In the genomic region with DNA sequence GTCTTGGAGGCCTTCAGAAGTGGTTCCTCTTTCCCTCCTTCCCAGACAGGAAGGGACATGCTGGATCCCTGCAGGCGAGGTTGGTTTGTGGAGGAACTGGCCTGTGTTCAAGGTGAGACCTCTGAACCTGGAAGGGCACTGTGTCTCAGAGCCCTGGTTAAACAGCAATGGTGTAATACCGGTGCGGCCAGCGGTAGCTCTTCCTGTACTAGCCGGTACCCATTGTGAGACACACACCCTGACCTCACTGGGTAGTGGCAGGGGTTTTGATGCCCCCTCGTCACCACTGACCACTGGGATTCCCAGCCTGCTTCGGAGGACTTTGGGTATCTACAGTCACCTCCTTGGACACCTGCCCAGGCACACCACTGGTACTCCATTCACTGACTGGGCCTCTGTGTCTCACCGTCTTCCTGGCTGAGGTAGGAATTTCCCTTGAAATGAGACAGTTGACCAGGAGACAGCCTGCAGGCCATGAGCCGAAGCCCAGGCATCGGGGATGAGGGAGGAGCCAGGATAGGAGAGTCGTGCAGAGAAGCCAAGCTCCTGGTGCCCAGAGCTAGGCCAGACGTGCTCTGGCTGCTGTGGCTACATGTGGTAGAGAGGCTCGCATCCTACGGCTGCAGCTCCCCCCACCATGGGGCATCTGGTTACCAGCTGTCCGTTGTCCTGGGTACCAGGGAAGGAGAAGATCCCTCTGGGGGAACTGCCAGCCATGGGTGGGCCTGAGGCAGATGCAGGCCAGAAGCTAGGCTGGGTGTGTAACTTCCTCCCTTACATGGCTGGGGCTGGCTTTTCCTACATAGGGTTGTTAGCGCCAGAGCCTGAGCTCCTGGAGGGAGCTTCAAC, we compare ENCODE assay signal across 14 mouse cellular contexts. TPM values are rescaled to one million over a fixed set of nuclear protein-coding genes. Genes with fewer than 3 reads are reported as not detected.
DNase-seq lines count a peak whose midpoint lies in the region; ATAC-seq lines count a peak whose summit lies in the region.
"Had no signal": no experiment of that assay in that cellular context is flagged by ENCODE, and none has a peak within 500 bp of the region (broad histone marks: within the 10 kb centered on the region; RNA-seq: fewer than 3 reads in every experiment).

No protein-coding gene starts in this region.

- ATAC-seq in hindbrain, embryonic 13.5 days (ENCODE audit: low FRiP score), result no peak
- ATAC-seq in hindbrain, embryonic 14.5 days (ENCODE audit: low FRiP score), result no peak
- peak; percentile 34; the same call in 1 of the 2 replicates for ATAC-seq in embryonic facial prominence, embryonic 15.5 days (ENCODE audit: insufficient number of reproducible peaks, low FRiP score, low TSS enrichment, low read depth)
- ATAC-seq: forebrain, embryonic 14.5 days; Patski had no signal

- H3K27ac ChIP-seq in hindbrain, embryonic 13.5 days, result no peak overlapping the region
- H3K27ac ChIP-seq in hindbrain, embryonic 14.5 days, result no peak overlapping the region
- peak overlapping the region; percentile 63 for H3K27ac ChIP-seq in embryonic facial prominence, embryonic 15.5 days (replicated peaks)

- H3K4me1 ChIP-seq in hindbrain, embryonic 13.5 days (replicated peaks), result peaks cover 55% of the 10 kb centered on the region
- H3K4me1 ChIP-seq in hindbrain, embryonic 14.5 days (replicated peaks; ENCODE audit: control insufficient read depth, insufficient read depth, low read length), result peaks cover 45% of the 10 kb centered on the region
- H3K4me1 ChIP-seq in embryonic facial prominence, embryonic 15.5 days, result peaks cover 91% of the 10 kb centered on the region

- H3K9ac ChIP-seq in hindbrain, embryonic 13.5 days, result peak overlapping the region; percentile 29; the same call in 1 of the 2 replicates
- no peak overlapping the region for H3K9ac ChIP-seq in hindbrain, embryonic 14.5 days
- H3K9ac ChIP-seq in embryonic facial prominence, embryonic 15.5 days, result no peak overlapping the region

- H3K27me3 ChIP-seq in hindbrain, embryonic 13.5 days, result peaks cover 20% of the 10 kb centered on the region; the same call in 1 of the 2 replicates
- no peaks in the 10 kb centered on the region for H3K27me3 ChIP-seq in hindbrain, embryonic 14.5 days (ENCODE audit: control insufficient read depth, insufficient read depth, low read length)
- no peaks in the 10 kb centered on the region for H3K27me3 ChIP-seq in embryonic facial prominence, embryonic 15.5 days
- H3K27me3 ChIP-seq: Patski had no signal

- no peak overlapping the region for H3K4me3 ChIP-seq in hindbrain, embryonic 13.5 days
- no peak overlapping the region for H3K4me3 ChIP-seq in hindbrain, embryonic 14.5 days (replicated peaks; ENCODE audit: low read length)
- H3K4me3 ChIP-seq in embryonic facial prominence, embryonic 15.5 days (replicated peaks), result no peak overlapping the region

- H3K9me3 ChIP-seq in hindbrain, embryonic 13.5 days, result no peaks in the 10 kb centered on the region
- no peaks in the 10 kb centered on the region for H3K9me3 ChIP-seq in hindbrain, embryonic 14.5 days (ENCODE audit: control insufficient read depth, low read length)
- H3K9me3 ChIP-seq in embryonic facial prominence, embryonic 15.5 days (replicated peaks), result no peaks in the 10 kb centered on the region

- H3K4me2 ChIP-seq in hindbrain, embryonic 13.5 days, result no peak overlapping the region
- H3K4me2 ChIP-seq in hindbrain, embryonic 14.5 days (replicated peaks), result no peak overlapping the region
- 0 out of 2 replicates have a peak overlapping the region, but pooled peaks have one; percentile 4 for H3K4me2 ChIP-seq in embryonic facial prominence, embryonic 15.5 days (replicated peaks)

- WGBS in hindbrain, embryonic 13.5 days, result 76% methylated on average over 16 of the region's 16 CpGs
- 76% methylated on average over 16 of the region's 16 CpGs for WGBS in hindbrain, embryonic 14.5 days
- 52% methylated on average over 16 of the region's 16 CpGs for WGBS in embryonic facial prominence, embryonic 15.5 days

- no peaks in the 10 kb centered on the region for H3K36me3 ChIP-seq in hindbrain, embryonic 13.5 days
- no peaks in the 10 kb centered on the region for H3K36me3 ChIP-seq in hindbrain, embryonic 14.5 days (replicated peaks; ENCODE audit: control insufficient read depth, insufficient read depth)
- H3K36me3 ChIP-seq in embryonic facial prominence, embryonic 15.5 days, result no peaks in the 10 kb centered on the region

- DNase-seq in cerebellum, postnatal 10 days, result peak; percentile 43 to 45
- no peak for DNase-seq in cerebellum, adult 8-10 months
- no peak for DNase-seq in hindbrain, embryonic 14.5 days (ENCODE audit: low spot score)
- DNase-seq in 3134 (ENCODE audit: extremely low read depth, insufficient read length, low spot score), result peak; percentile 66
- no peak for DNase-seq in frontal cortex, postnatal 14 days (ENCODE audit: low spot score in 2 of 2)
- DNase-seq in embryo, embryonic 10 days (ENCODE audit: low spot score), result no peak
- DNase-seq: cerebellum, adult 9-11 months; lung, postnatal 10 days; midbrain, embryonic 14.5 days; thymus, postnatal 14 days had no signal

RNA-seq across cellular contexts. Expression of a gene that starts 3.3 kb away (rescaled TPM):
- polyA plus RNA-seq in hindbrain, embryonic 13.5 days (2015; fragmentation: Nextera tagmentation; extraction: Ambion mirVana), result 2.8 and 3.4 TPM in 2 replicates
- 5.0 and 5.2 TPM in 2 replicates for polyA plus RNA-seq in hindbrain, embryonic 14.5 days (2014; fragmentation: Nextera tagmentation; extraction: Ambion mirVana)
- 19.0 and 23.0 TPM in 2 replicates for polyA plus RNA-seq in embryonic facial prominence, embryonic 15.5 days (2015; fragmentation: Nextera tagmentation; extraction: Ambion mirVana)

RNA-seq across cellular contexts. Expression of a gene that starts 12.4 kb away (rescaled TPM):
- polyA plus RNA-seq in hindbrain, embryonic 13.5 days (2015; fragmentation: Nextera tagmentation; extraction: Ambion mirVana), result 24.4 and 24.9 TPM in 2 replicates
- 25.4 and 26.9 TPM in 2 replicates for polyA plus RNA-seq in hindbrain, embryonic 14.5 days (2014; fragmentation: Nextera tagmentation; extraction: Ambion mirVana)
- polyA plus RNA-seq in embryonic facial prominence, embryonic 15.5 days (2015; fragmentation: Nextera tagmentation; extraction: Ambion mirVana), result 34.2 and 38.0 TPM in 2 replicates

RNA-seq across cellular contexts. Expression of a gene that starts 29.4 kb away (rescaled TPM):
- 2.9 and 4.8 TPM in 2 replicates for polyA plus RNA-seq in hindbrain, embryonic 13.5 days (2015; fragmentation: Nextera tagmentation; extraction: Ambion mirVana)
- polyA plus RNA-seq in hindbrain, embryonic 14.5 days (2014; fragmentation: Nextera tagmentation; extraction: Ambion mirVana), result 4.0 and 4.7 TPM in 2 replicates
- polyA plus RNA-seq in embryonic facial prominence, embryonic 15.5 days (2015; fragmentation: Nextera tagmentation; extraction: Ambion mirVana), result 15.6 and 19.8 TPM in 2 replicates

RNA-seq across cellular contexts. Expression of a gene that starts 45.3 kb away (rescaled TPM):
- polyA plus RNA-seq in hindbrain, embryonic 13.5 days (2015; fragmentation: Nextera tagmentation; extraction: Ambion mirVana), result 7.0 and 7.1 TPM in 2 replicates
- 5.0 and 7.4 TPM in 2 replicates for polyA plus RNA-seq in hindbrain, embryonic 14.5 days (2014; fragmentation: Nextera tagmentation; extraction: Ambion mirVana)
- polyA plus RNA-seq in embryonic facial prominence, embryonic 15.5 days (2015; fragmentation: Nextera tagmentation; extraction: Ambion mirVana), result 8.6 and 8.7 TPM in 2 replicates

Comparison
In these comparisons a context has a peak if more than half of its experiments do, and no peak if none do; other contexts are left out.
1. DNase-seq: peak in cerebellum, postnatal 10 days (2 of 2) and 3134 (single experiment); none in cerebellum, adult 8-10 months (single experiment), hindbrain, embryonic 14.5 days (single experiment), frontal cortex, postnatal 14 days (0 of 2) and embryo, embryonic 10 days (single experiment).